Mouse (Mus musculus) central nervous system, embryonic 18 days (tissue): ENCODE measurements around the gene Trpm4. TPM values are rescaled to one million over a fixed set of nuclear protein-coding genes. Genes with fewer than 3 reads are reported as not detected.

Experiments used
- polyA plus RNA-seq: library from polyadenylated mRNA; depleted of rRNA; stranded (reverse); fragments of >200 nt; gene quantifications from 2 replicates; pipeline ENCODE4 v1.2.3, GENCODE M21; 2012; rRNA removed

The Trpm4 gene
- polyA plus RNA-seq: 23.4 and 26.7 TPM in 2 replicates

DNA sequence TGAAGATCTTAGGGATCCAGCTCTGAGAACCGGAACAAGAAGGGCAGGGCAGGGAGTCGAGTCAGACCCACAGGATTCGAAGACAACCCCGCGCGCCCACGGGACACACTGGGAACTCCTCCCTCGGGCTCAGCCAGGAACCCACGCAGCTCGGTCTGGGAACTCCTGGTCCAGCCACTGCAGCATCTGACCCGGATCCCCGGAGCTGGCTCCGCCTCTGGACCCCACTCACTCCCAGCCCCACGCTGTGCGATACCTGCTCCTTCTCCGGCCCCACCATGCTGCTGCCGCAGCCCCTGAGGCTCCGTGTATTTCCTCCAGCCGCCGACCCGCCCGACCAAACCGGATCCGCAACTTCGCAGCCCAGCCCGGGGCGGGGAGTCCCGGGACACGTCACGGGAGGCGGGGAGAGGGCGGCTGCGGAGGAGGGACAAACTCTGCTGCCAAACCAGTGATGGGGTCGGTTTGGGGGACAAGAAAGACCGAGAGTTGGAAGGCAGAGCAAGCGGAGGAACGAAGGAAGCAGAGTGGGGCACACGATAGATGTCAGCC, at the start of gene Trpm4:
Gene Trpm4, minus strand, starts transcription at position 350 of the 552 bp plus-strand sequence.

DNA sequence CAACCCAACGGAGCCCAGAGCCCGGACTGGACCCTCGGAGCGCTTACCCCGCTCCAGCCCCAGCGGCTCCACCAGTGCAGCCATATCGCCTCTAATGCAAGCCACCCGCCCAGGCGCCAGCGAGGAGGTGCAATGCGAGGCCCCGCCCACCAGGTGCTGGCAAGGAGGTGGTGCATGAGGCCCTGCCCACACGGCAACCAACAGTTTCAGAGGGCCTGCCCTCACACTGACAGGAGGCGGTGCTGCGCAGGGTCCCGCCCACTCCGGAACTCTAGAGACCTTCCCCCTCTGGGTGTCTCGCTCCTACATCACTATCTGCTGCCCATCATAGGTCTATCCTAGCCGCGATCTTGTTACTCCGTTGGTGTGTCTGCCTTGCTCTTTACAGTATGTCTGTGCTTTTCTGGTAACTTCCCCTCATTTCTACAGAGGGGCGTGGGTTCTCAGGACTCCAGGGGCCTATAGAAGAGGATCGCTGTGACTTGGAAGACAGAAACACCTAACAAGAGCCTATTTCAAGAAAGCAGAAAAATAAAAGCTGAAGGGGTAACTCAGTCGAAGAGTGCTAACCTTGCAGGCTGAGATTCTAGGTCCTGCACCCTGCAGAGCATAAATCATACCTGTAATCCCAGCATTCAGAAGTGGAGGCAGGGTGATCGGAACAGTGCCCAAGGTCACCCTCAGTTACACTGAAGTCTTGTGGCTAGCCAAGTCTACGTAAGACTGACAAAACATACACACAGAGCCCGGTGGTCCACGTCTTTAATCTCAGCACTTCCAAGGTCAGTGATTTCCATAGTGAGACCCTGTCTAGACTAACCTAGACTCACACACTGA, 37.1 kb upstream of the Trpm4 start, which contains the start of gene Lin7b:
Gene Lin7b, minus strand, starts transcription at position 109 of the 837 bp plus-strand sequence.

DNA sequence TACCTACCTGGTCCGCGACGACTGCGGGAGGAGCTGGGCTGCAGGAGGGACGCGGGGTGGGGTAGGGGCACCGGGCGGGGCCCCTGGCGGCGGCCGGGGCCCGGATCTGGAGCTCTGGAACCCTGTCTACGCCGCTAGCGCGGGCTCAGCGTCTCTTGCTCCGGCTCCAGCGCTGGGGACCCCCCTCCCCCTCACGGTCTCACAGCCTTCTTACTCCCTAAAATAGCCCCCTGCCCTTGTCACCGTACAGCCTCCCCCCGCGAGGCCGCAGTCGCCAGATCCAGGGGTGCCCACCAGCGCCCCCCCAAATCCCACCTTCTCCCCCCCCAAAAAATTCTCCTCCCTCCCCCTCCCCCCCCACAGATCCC, 33.1 kb upstream of the Trpm4 start, which contains the start of gene Ppfia3:
Gene Ppfia3, minus strand, starts transcription at position 368 of the 368 bp plus-strand sequence.

DNA sequence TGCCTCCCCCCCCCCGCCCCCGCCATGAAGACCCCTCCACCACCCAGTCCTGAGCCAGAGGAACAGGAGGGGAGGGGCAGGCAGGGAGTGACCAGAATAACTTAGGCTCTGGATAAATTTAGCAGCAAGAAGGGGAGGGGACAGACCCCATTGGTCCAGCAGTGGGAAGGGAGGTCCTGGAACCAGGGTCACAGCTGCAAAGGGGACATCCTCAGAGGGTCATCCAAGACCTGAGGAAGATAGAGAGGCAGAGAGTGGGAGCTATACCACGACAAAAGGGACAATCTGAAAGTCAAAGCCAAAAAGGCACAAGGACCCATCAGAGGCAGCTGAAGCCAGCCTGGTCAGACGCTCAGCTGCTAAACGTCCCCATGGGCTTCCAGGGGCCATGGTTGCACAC, 1.5 kb upstream of the Trpm4 start, which contains the start of gene Hrc:
Gene Hrc, plus strand, starts transcription at position 235 of the 400 bp plus-strand sequence.

DNA sequence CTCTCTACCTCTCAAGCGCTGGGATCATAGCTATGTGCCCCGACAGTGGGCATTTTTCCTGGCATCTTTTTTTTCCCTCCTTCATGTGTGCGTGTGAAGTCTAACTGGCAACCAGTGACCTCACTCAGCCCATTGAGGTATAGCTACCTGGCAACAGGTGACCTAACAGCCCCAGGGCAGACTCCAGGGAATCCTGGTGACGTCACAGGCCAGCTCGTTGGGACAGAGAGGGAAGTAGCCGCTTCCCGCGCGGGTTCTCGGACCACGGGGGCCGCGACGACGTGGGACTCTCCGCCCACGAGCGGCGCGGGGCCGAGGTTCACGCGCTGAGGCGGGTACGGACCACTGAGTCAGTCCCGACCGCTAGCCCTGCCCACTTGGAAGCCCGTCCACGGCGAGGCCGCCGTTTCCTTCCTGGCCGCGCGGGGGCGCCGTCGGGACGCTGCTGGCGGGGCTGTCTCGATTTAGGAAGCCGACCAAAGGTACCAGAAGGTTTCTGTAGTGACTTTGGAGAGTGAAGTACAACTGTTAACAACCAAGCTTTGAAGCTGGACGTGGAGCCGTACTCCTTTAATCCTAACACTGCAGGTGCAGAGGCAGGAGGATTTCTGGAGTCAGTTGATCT, 56.3 kb downstream of the Trpm4 start, which contains the start of gene Slc6a21:
Gene Slc6a21, plus strand, starts transcription at position 378 of the 625 bp plus-strand sequence.

Other genes starting within 250 kb of the Trpm4 start
- gene Rcn3, start 241.6 kb downstream of the Trpm4 start, polyA plus RNA-seq: 34.7 and 64.0 TPM in 2 replicates
- 15.8 and 18.4 TPM in 2 replicates for gene Fcgrt, start 229.9 kb downstream of the Trpm4 start, polyA plus RNA-seq
- gene Rps11, start 209.3 kb downstream of the Trpm4 start, polyA plus RNA-seq: 524 and 549 TPM in 2 replicates
- 2,210 and 2,469 TPM in 2 replicates for gene Rpl13a, start 205.0 kb downstream of the Trpm4 start, polyA plus RNA-seq
- 0.21 and 0.34 TPM in 2 replicates for gene Gm45713, start 197.5 kb downstream of the Trpm4 start, polyA plus RNA-seq
- 7.5 and 9.1 TPM in 2 replicates for gene Flt3l, start 197.3 kb downstream of the Trpm4 start, polyA plus RNA-seq
- 144 and 160 TPM in 2 replicates for gene Pih1d1, start 179.5 kb downstream of the Trpm4 start, polyA plus RNA-seq
- 13.3 and 16.7 TPM in 2 replicates for gene Aldh16a1, start 179.2 kb downstream of the Trpm4 start, polyA plus RNA-seq
- 45.9 and 55.3 TPM in 2 replicates for gene Slc17a7, start 169.8 kb downstream of the Trpm4 start, polyA plus RNA-seq
- gene Gfy, start 154.2 kb downstream of the Trpm4 start, polyA plus RNA-seq: 0.16 and 0.22 TPM in 2 replicates
- gene Pth2, start 152.8 kb downstream of the Trpm4 start, polyA plus RNA-seq: 0.19 and 0.21 TPM in 2 replicates
- 0.56 and 0.74 TPM in 2 replicates for gene Ccdc155, start 128.9 kb downstream of the Trpm4 start, polyA plus RNA-seq
- gene Dkkl1, start 121.6 kb downstream of the Trpm4 start, polyA plus RNA-seq: 5.7 and 5.9 TPM in 2 replicates
- 57.7 and 65.9 TPM in 2 replicates for gene Tead2, start 118.0 kb downstream of the Trpm4 start, polyA plus RNA-seq
- gene Cd37, start 94.7 kb downstream of the Trpm4 start, polyA plus RNA-seq: 1.5 and 1.6 TPM in 2 replicates
- gene Slc6a16, start 92.7 kb downstream of the Trpm4 start, polyA plus RNA-seq: 2.1 and 2.2 TPM in 2 replicates
- gene Slc6a21, start 56.3 kb downstream of the Trpm4 start, polyA plus RNA-seq: 0.03 and 0.12 TPM in 2 replicates
- gene Hrc, start 1.5 kb upstream of the Trpm4 start, polyA plus RNA-seq: 0.35 and 2.8 TPM in 2 replicates
- gene Ppfia3, start 33.2 kb upstream of the Trpm4 start, polyA plus RNA-seq: 60.6 and 63.5 TPM in 2 replicates
- gene Lin7b, start 36.8 kb upstream of the Trpm4 start, polyA plus RNA-seq: 59.8 and 63.1 TPM in 2 replicates
- gene Snrnp70, start 62.0 kb upstream of the Trpm4 start, polyA plus RNA-seq: 619 and 668 TPM in 2 replicates
- 0.03 TPM in 1 of 2 replicates, not detected in the other for gene Kcna7, start 71.9 kb upstream of the Trpm4 start, polyA plus RNA-seq
- gene Ntf5, start 79.9 kb upstream of the Trpm4 start, polyA plus RNA-seq: 0.06 and 0.13 TPM in 2 replicates
- gene Lhb, start 87.0 kb upstream of the Trpm4 start, polyA plus RNA-seq: 0.31 and 0.66 TPM in 2 replicates
- 23.7 and 24.0 TPM in 2 replicates for gene Gys1, start 101.1 kb upstream of the Trpm4 start, polyA plus RNA-seq
- gene Ruvbl2, start 104.3 kb upstream of the Trpm4 start, polyA plus RNA-seq: 114 and 117 TPM in 2 replicates
- 1,600 and 1,742 TPM in 2 replicates for gene Ftl1, start 126.1 kb upstream of the Trpm4 start, polyA plus RNA-seq
- gene Bax, start 133.1 kb upstream of the Trpm4 start, polyA plus RNA-seq: 176 and 188 TPM in 2 replicates
- gene Tulp2, start 148.1 kb upstream of the Trpm4 start, polyA plus RNA-seq: 0.22 and 0.32 TPM in 2 replicates
- 0.17 TPM in 1 of 2 replicates, not detected in the other for gene Gm45808, start 153.0 kb upstream of the Trpm4 start, polyA plus RNA-seq
- gene Dhdh, start 155.0 kb upstream of the Trpm4 start, polyA plus RNA-seq: 3.0 and 3.2 TPM in 2 replicates
- 99.6 and 103 TPM in 2 replicates for gene Nucb1, start 176.6 kb upstream of the Trpm4 start, polyA plus RNA-seq
- gene Ppp1r15a, start 192.5 kb upstream of the Trpm4 start, polyA plus RNA-seq: 13.4 and 14.0 TPM in 2 replicates
- gene Plekha4, start 192.6 kb upstream of the Trpm4 start, polyA plus RNA-seq: 2.4 and 6.4 TPM in 2 replicates
- 0.10 and 0.53 TPM in 2 replicates for gene Hsd17b14, start 221.1 kb upstream of the Trpm4 start, polyA plus RNA-seq
- gene Bcat2, start 236.4 kb upstream of the Trpm4 start, polyA plus RNA-seq: 36.4 and 37.4 TPM in 2 replicates